Mouse (Mus musculus) stomach, embryonic 14.5 days (tissue): Measurements from ENCODE around the gene Slc6a13. TPM values are rescaled to one million over a fixed set of nuclear protein-coding genes. Genes with fewer than 3 reads are reported as not detected.

Experiments
- ATAC-seq: fragments of 200-750 bp; cut with Nextera tagmentation; 2 replicates; pipeline ENCODE4 v1.8.0; 2017; ENCODE audit warnings: low read depth, moderate TSS enrichment; ENCODE audit not compliant: insufficient number of reproducible peaks, insufficient read depth, low FRiP score
- H3K27ac ChIP-seq: fragments of 300-500 bp; sonication (generic); 2 replicates; pipeline ENCODE4 v1.5.1; 2014; ENCODE audit warnings: mild to moderate bottlenecking, low read length, moderate library complexity, mixed read lengths
- H3K27me3 ChIP-seq: fragments of 300-500 bp; sonication (generic); 2 replicates; pipeline ENCODE4 v1.6.1; 2014; ENCODE audit warnings: low read length, control low read depth, mixed read lengths; ENCODE audit not compliant: control insufficient read depth, insufficient read depth
- H3K36me3 ChIP-seq: fragments of 300-500 bp; sonication (generic); 2 replicates; pipeline ENCODE4 v1.6.1; 2014; ENCODE audit warnings: mild to moderate bottlenecking, control low read depth, low read length, moderate library complexity, mixed read lengths; ENCODE audit not compliant: control insufficient read depth, insufficient read depth
- H3K4me1 ChIP-seq: fragments of 300-500 bp; sonication (generic); 2 replicates; pipeline ENCODE4 v1.6.1; 2014; ENCODE audit warnings: low read length, control low read depth, mixed read lengths; ENCODE audit not compliant: control insufficient read depth, insufficient read depth
- H3K4me2 ChIP-seq: fragments of 300-500 bp; sonication (generic); replicated peaks from 2 replicates; pipeline ENCODE4 v1.6.1; 2014; ENCODE audit warnings: low read depth, low read length, control low read depth
- H3K4me3 ChIP-seq: fragments of 300-500 bp; sonication (generic); 2 replicates; pipeline ENCODE4 v1.5.1; 2014; ENCODE audit warnings: low read depth, low read length, control low read depth
- H3K9ac ChIP-seq: fragments of 300-500 bp; sonication (generic); replicated peaks from 2 replicates; pipeline ENCODE4 v1.6.1; 2014; ENCODE audit warnings: low read depth, mild to moderate bottlenecking, control low read depth, low read length, moderate library complexity, mixed read lengths
- H3K9me3 ChIP-seq: fragments of 300-500 bp; sonication (generic); 2 replicates; pipeline ENCODE4 v1.6.1; 2016; ENCODE audit warnings: low read depth, low read length, control low read depth; ENCODE audit not compliant: control insufficient read depth
- WGBS: fragments of 180-500 bp; shearing (Covaris S2); extraction: QIAGEN DNeasy Blood & Tissue Kit; methylation state at CpG from one replicate; pipeline ENCODE4 v1.1.7; 2014; 5-methylcytosine and 5-hydroxymethylcytosine counted together
- microRNA-seq: library from miRNA; unstranded; fragments of <30 nt; microRNA quantifications from one replicate; pipeline ENCODE4, GENCODE M21; 2016
- polyA plus RNA-seq: library from polyadenylated mRNA; unstranded; fragments of >200 nt; fragmentation: Nextera tagmentation; extraction: Ambion mirVana; gene quantifications from 2 replicates; pipeline ENCODE4 v1.2.1, GENCODE M21; 2014

The Slc6a13 gene
- polyA plus RNA-seq, 1 experiment from 2014 or later = 1.9 TPM

DNA sequence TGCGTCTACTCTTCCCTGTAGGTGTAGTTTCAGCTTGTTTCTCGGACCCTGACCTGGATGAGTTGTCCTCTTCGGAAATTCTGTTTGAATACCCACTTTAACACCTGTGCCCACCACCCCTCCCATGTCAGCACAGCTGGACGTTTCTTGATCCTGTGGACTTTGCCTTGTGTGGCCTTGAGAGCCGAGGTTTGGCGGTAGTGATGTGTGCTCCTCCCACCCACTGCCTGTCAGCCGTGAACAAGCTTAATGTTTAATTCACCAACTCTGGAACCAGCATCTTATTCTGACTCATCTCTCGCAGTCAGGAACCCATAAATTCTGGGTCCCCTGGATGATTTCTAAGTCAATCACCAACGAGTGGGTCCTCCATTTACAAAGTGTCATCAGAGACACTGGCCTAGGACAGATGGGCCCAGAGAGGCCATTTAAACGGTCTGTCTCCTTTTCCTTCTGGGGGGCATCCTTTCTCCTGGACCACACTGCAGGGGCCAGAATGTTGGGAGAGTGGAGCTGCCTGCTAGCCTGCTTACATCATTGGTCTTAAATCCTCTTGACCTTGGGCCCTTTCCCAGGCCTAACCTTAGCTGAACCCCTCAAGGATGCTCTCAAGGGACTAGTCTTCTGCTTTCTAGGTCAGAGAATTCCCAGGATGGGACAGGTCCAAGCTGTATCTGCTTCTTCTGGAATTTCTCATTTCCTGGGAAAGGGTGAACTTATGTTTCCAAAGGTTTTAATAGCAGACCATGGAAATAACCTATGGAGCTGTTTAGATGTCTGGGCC lies 71.4 kb downstream of the Slc6a13 start:
- WGBS = 61% methylated on average over 10 of the region's 10 CpGs
- Histone ChIP-seq H3K27me3 (no peaks in the 10 kb centered on the region), H3K4me1 (no peaks in the 10 kb centered on the region), H3K4me2 (no peak overlapping the region), H3K27ac (no peak overlapping the region), H3K36me3 (no peaks in the 10 kb centered on the region), H3K9me3 (no peaks in the 10 kb centered on the region), H3K4me3 (no peak overlapping the region), H3K9ac (no peak overlapping the region)
- ATAC-seq = no peak

DNA sequence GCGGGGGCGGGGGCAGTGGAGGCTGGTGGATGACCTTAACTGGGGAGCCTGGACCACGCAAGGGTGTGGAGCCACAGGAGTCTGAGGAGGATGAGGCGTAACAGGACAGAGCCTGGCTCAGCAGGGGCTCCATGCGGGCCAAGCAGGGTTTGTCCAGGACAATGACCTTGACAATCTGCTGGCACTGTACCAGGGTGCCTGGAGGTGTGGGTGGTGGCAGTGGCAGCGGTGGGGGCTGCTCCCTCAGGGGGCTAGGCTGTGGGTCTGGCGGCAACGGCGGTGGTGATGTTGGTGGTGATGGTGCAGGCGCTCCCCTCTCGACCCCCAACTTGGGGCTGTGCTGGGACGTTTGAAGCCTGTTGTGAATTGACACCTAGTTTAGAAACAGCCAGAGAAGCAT lies 76.1 kb downstream of the Slc6a13 start:
- H3K4me1 ChIP-seq = no peaks in the 10 kb centered on the region
- no peak overlapping the region for H3K27ac ChIP-seq
- ATAC-seq = no peak
- no peak overlapping the region for H3K4me3 ChIP-seq
- WGBS = 72% methylated on average over 12 of the region's 12 CpGs
- no peaks in the 10 kb centered on the region for H3K36me3 ChIP-seq
- H3K27me3 ChIP-seq = no peaks in the 10 kb centered on the region
- H3K4me2 ChIP-seq = no peak overlapping the region
- H3K9ac ChIP-seq = no peak overlapping the region
- no peaks in the 10 kb centered on the region for H3K9me3 ChIP-seq

GRCm38 (mm10) chr6:121378256-121378655 lies 78.2 kb downstream of the Slc6a13 start:
- H3K9me3 ChIP-seq = no peaks in the 10 kb centered on the region
- H3K4me1 ChIP-seq = no peaks in the 10 kb centered on the region
- no peak overlapping the region for H3K27ac ChIP-seq
- H3K4me3 ChIP-seq = no peak overlapping the region
- no peak overlapping the region for H3K9ac ChIP-seq
- ATAC-seq = no peak
- no peaks in the 10 kb centered on the region for H3K36me3 ChIP-seq
- no peaks in the 10 kb centered on the region for H3K27me3 ChIP-seq
- no peak overlapping the region for H3K4me2 ChIP-seq
- 52% methylated on average over 4 of the region's 4 CpGs for WGBS

DNA sequence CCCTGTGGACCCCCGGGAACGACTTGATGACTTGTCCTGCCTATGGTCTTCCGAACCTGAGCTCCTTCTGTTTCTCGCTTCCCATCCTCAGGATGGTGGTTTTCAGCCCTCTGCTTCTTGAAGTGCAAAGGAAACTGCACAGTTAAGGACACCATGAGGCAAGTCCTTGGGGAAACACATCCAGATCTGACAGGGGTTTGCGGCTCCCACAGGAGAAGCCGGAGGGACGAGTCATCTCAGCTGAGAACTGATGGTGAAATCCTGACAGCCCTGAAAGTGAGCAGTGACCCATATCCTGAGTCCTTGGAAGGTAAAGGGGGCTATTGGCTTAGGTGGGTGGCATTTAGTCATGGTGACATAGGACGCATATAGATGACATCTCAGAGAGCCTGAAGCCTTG lies 80.5 kb downstream of the Slc6a13 start:
- Histone ChIP-seq H3K36me3 (no peaks in the 10 kb centered on the region), H3K9me3 (no peaks in the 10 kb centered on the region), H3K4me2 (no peak overlapping the region), H3K9ac (no peak overlapping the region), H3K27ac (no peak overlapping the region), H3K4me1 (no peaks in the 10 kb centered on the region), H3K4me3 (no peak overlapping the region), H3K27me3 (no peaks in the 10 kb centered on the region)
- no peak for ATAC-seq
- WGBS = 91% methylated on average over 8 of the region's 8 CpGs

GRCm38 (mm10) chr6:121382071-121382470 lies 82.0 kb downstream of the Slc6a13 start:
- Histone ChIP-seq H3K9me3 (no peaks in the 10 kb centered on the region), H3K4me3 (no peak overlapping the region), H3K4me1 (no peaks in the 10 kb centered on the region), H3K9ac (no peak overlapping the region), H3K27me3 (no peaks in the 10 kb centered on the region), H3K27ac (no peak overlapping the region), H3K36me3 (no peaks in the 10 kb centered on the region), H3K4me2 (no peak overlapping the region)
- 66% methylated on average over 10 of the region's 10 CpGs for WGBS
- ATAC-seq = no peak

DNA sequence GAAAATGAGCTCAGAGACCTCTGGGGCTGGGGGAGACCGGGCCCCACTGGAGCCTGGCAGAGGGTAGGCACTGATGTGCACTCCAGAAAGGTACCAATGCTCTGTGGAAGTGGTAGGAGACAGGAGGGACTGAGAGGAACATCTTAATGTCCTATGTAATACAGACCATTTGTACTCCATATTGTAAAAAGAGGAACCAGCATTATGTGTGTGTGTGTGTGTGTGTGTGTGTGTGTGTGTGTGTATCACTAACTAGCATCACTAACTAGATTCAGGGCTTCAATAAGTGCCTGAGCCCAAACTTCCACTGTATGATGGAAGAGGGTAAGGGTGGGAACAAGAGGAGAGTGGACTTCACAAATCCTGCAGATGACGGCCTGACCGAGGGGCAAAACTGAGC lies 85.4 kb downstream of the Slc6a13 start:
- no peak overlapping the region for H3K9ac ChIP-seq
- WGBS = 83% methylated on average over 3 of the region's 3 CpGs

More for the DNA sequence above, 85.4 kb downstream of the Slc6a13 start:
- no peak for ATAC-seq
- H3K27me3 ChIP-seq = no peaks in the 10 kb centered on the region
- no peaks in the 10 kb centered on the region for H3K4me1 ChIP-seq
- no peak overlapping the region for H3K4me3 ChIP-seq
- H3K36me3 ChIP-seq = no peaks in the 10 kb centered on the region
- H3K4me2 ChIP-seq = no peak overlapping the region
- no peaks in the 10 kb centered on the region for H3K9me3 ChIP-seq
- H3K27ac ChIP-seq = no peak overlapping the region

Small RNAs within 50 kb of the gene (microRNA-seq; reads per million reads assigned to microRNA genes)
- gene Gm24855 = not detected

Other genes starting within 250 kb of the Slc6a13 start
- 22.3 and 24.8 TPM in 2 replicates for gene Mical3, start 169.2 kb upstream of the Slc6a13 start, polyA plus RNA-seq
- 12.5 and 14.1 TPM in 2 replicates for gene Pex26, start 116.6 kb upstream of the Slc6a13 start, polyA plus RNA-seq
- gene Tuba8, start 89.5 kb upstream of the Slc6a13 start, polyA plus RNA-seq = 0.10 and 0.21 TPM in 2 replicates
- gene Usp18, start 54.3 kb upstream of the Slc6a13 start, polyA plus RNA-seq = 2.8 and 3.5 TPM in 2 replicates
- gene Slc6a12, start 42.8 kb downstream of the Slc6a13 start, polyA plus RNA-seq = not detected in 2 replicates
- gene Iqsec3, start 173.5 kb downstream of the Slc6a13 start, polyA plus RNA-seq = 0.19 and 0.29 TPM in 2 replicates